Mouse (Mus musculus): ENCODE results near the gene Gng12. TPM values are rescaled to one million over a fixed set of nuclear protein-coding genes. Genes with fewer than 3 reads are reported as not detected.

The Gng12 gene
- polyA plus RNA-seq, 1 experiment from 2014 or later, result 57.8 TPM

DNA sequence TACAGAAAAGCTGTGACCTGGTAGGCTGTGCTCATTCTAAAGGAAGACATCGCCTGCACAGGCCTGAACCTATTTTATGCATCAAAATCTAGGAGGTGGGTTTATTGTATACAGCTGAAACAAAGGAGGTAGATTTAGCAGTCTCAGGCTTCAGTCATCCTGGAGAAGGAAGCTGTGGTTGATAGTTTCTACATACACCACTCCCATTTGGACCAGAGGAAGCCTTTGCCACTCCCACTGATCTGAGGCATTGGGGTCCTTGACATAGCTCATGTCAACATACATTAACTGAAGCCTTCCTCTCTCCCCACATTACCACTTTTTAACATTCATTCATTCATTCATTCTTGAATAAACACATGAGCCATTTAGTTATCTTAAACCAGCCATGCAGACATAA, 99.6 kb downstream of the Gng12 start:
- Histone ChIP-seq H3K36me3 (no peaks in the 10 kb centered on the region), H3K4me3 (no peak overlapping the region), H3K9ac (no peak overlapping the region), H3K4me2 (no peak overlapping the region), H3K27me3 (no peaks in the 10 kb centered on the region), H3K9me3 (replicated peaks) (no peaks in the 10 kb centered on the region), H3K27ac (no peak overlapping the region), H3K4me1 (replicated peaks) (peaks cover 13% of the 10 kb centered on the region)
- no peak for ATAC-seq (replicated peaks; ENCODE audit: insufficient number of reproducible peaks, insufficient read depth, low FRiP score, low read depth)
- WGBS, result 89% methylated on average over 1 of the region's 1 CpGs

DNA sequence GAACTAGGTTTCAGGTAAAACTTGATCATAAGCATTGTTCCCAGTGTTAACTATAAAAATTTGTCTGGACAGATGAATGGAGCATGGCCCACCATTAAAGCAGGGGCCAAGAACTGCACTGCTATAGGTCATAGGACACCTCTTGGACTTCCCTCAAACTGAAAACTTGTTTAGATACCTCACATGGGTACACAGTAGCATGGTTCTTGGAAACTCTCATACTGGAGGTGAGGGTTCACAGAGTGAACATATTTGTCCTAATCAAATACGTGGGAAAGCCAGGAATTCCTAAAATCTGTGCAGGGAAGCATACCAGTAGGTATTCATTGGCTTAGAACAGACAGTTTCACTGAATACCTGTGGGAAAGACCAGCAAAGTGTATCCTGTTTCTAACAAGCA, 100.1 kb downstream of the Gng12 start:
- Histone ChIP-seq H3K9me3 (replicated peaks) (no peaks in the 10 kb centered on the region), H3K27ac (no peak overlapping the region), H3K27me3 (no peaks in the 10 kb centered on the region), H3K4me1 (replicated peaks) (peaks cover 13% of the 10 kb centered on the region), H3K36me3 (no peaks in the 10 kb centered on the region), H3K4me3 (no peak overlapping the region), H3K4me2 (no peak overlapping the region), H3K9ac (no peak overlapping the region)
- WGBS, result 80% methylated on average over 1 of the region's 1 CpGs
- no peak for ATAC-seq (replicated peaks; ENCODE audit: insufficient number of reproducible peaks, insufficient read depth, low FRiP score, low read depth)

DNA sequence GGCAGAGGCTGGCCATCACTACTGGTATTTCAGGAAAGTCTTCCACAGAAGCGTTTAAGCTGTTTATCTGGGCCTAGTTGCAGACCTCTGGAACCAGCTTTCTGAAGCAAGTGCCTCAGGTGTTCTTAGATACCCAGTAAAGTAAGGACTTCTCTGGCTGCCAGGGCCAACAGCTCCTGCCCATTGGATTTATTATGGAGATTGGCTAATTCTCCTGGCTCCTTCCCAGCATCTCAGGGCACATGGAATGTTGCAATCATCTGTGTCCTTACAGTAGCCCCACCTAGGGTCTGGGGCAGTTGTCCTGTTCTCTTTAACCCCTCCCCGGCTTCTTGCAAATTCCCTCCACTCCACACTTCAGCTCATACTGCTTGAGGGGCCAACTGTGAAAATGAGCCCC, 102.4 kb downstream of the Gng12 start:
- H3K9ac ChIP-seq, result no peak overlapping the region
- H3K4me3 ChIP-seq, result no peak overlapping the region
- H3K4me1 ChIP-seq (replicated peaks), result no peaks in the 10 kb centered on the region
- 84% methylated on average over 2 of the region's 2 CpGs for WGBS
- H3K27me3 ChIP-seq, result no peaks in the 10 kb centered on the region
- H3K4me2 ChIP-seq, result no peak overlapping the region
- no peak for ATAC-seq (replicated peaks; ENCODE audit: insufficient number of reproducible peaks, insufficient read depth, low FRiP score, low read depth)
- no peak overlapping the region for H3K27ac ChIP-seq
- no peaks in the 10 kb centered on the region for H3K9me3 ChIP-seq (replicated peaks)
- no peaks in the 10 kb centered on the region for H3K36me3 ChIP-seq

DNA sequence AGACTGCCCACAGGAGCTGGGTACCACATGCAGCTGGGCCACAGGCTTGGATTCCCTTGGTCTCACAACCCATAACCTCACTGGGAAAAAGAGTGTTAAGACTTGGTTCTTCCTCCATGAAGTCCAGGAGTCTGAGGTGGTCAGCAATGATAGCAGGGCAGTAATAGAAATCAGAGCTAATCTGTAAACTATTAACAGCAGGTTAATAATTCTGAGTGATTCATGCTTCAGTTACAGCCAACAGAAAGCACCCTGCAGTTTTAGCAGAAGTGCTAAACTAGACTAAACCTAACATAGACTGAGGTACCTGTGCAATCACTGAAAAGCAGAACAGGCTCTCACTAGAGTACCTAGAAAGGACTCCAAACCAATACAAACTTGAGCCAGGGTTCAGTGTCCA, 103.6 kb downstream of the Gng12 start:
- no peaks in the 10 kb centered on the region for H3K27me3 ChIP-seq
- no peak for ATAC-seq (replicated peaks; ENCODE audit: insufficient number of reproducible peaks, insufficient read depth, low FRiP score, low read depth)
- no peaks in the 10 kb centered on the region for H3K4me1 ChIP-seq (replicated peaks)

DNA sequence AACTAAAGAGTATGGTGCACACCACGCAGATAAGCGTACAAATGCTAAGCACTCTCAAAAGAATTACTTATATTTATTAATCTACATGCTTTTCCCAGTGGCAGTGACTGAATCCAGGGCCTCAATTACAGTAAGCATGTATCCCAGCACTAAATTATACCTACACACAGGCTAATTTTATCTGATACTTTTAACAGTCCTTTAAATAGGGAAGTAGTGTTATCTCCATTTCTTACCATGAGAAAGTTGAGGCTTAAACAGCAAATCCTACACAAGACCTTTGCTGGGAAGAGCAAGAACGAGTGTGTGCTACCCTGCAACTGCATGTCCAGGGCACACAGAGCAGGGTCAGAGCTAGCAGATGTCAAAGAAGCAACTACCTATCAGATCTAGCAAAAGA, 113.7 kb downstream of the Gng12 start:
- H3K27ac ChIP-seq, result no peak overlapping the region
- no peak overlapping the region for H3K4me3 ChIP-seq
- no peak overlapping the region for H3K4me2 ChIP-seq
- H3K36me3 ChIP-seq, result no peaks in the 10 kb centered on the region
- ATAC-seq (replicated peaks; ENCODE audit: insufficient number of reproducible peaks, insufficient read depth, low FRiP score, low read depth), result no peak
- no peaks in the 10 kb centered on the region for H3K27me3 ChIP-seq
- H3K9me3 ChIP-seq (replicated peaks), result no peaks in the 10 kb centered on the region
- no peaks in the 10 kb centered on the region for H3K4me1 ChIP-seq (replicated peaks)
- H3K9ac ChIP-seq, result no peak overlapping the region
- WGBS, result 81% methylated on average over 3 of the region's 3 CpGs

More for the DNA sequence above, 103.6 kb downstream of the Gng12 start:
- no peak overlapping the region for H3K4me2 ChIP-seq
- no peaks in the 10 kb centered on the region for H3K36me3 ChIP-seq
- H3K9me3 ChIP-seq (replicated peaks), result no peaks in the 10 kb centered on the region
- no peak overlapping the region for H3K27ac ChIP-seq
- no peak overlapping the region for H3K9ac ChIP-seq
- no peak overlapping the region for H3K4me3 ChIP-seq

DNA sequence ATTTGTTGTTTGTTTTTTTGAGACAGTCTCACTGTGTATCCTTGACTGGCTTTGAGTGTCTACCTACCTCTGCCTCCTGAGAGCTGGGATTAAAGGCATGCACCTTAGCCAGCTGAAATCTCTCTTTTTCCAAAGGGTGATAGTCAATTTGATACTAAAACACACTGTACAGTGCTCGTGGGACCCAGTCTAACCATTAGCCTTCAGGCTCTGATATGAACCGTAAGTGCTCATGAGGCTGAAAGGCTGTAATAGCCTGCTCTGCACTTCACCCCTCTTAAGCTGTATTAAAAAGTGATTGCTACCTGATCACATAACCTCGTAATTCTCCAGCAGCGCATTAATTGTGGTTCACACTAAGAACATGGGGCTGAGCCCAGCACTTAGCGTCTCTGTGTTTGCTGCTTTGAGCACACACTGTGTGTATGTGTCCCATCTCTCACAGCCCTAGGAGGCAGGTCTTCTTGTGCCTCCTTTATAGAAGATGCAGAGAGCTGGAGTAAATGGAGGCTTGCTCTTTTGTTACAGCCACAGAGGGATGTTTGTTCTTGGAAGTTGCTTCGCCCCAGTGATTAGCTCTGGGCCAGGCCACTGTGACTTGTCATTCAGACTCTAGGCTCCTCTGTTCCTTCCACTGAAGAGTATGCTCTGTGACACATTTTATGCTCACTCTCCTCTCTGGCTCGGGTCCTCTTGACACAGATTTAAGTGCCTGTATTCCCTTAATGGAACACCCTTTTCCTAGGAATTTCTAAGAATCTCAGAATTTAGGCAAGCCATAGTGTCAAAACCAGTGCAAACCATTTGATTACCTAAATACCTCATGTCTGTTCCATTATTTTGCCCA, 114.4 kb downstream of the Gng12 start:
- H3K36me3 ChIP-seq, result no peaks in the 10 kb centered on the region
- no peaks in the 10 kb centered on the region for H3K9me3 ChIP-seq (replicated peaks)
- H3K9ac ChIP-seq, result no peak overlapping the region
- no peak overlapping the region for H3K4me2 ChIP-seq
- H3K4me1 ChIP-seq (replicated peaks), result peaks cover under 1% of the 10 kb centered on the region; the same call in 1 of the 2 replicates
- 68% methylated on average over 7 of the region's 7 CpGs for WGBS
- no peak overlapping the region for H3K27ac ChIP-seq
- no peaks in the 10 kb centered on the region for H3K27me3 ChIP-seq
- H3K4me3 ChIP-seq, result no peak overlapping the region
- no peak for ATAC-seq (replicated peaks; ENCODE audit: insufficient number of reproducible peaks, insufficient read depth, low FRiP score, low read depth)

DNA sequence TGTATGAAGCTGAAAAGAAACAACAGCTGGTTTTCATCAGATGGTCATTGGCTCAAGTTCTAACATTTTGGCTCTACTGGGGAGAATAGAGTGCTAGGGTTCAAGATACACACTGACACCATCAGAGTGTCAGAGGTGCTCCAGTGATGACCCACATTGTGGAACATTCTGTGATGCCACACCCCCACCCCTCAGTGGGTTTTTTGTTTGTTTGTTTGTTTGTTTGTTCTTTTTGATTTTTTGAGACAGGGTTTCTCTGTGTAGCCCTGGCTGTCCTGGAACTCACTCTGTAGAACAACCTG, 115.0 kb downstream of the Gng12 start:
- H3K27ac ChIP-seq, result no peak overlapping the region
- no peak overlapping the region for H3K4me2 ChIP-seq
- H3K36me3 ChIP-seq, result no peaks in the 10 kb centered on the region
- H3K27me3 ChIP-seq, result no peaks in the 10 kb centered on the region
- no peaks in the 10 kb centered on the region for H3K9me3 ChIP-seq (replicated peaks)
- no peak overlapping the region for H3K4me3 ChIP-seq
- no peak for ATAC-seq (replicated peaks; ENCODE audit: insufficient number of reproducible peaks, insufficient read depth, low FRiP score, low read depth)
- H3K4me1 ChIP-seq (replicated peaks), result peaks cover 5% of the 10 kb centered on the region
- H3K9ac ChIP-seq, result no peak overlapping the region

DNA sequence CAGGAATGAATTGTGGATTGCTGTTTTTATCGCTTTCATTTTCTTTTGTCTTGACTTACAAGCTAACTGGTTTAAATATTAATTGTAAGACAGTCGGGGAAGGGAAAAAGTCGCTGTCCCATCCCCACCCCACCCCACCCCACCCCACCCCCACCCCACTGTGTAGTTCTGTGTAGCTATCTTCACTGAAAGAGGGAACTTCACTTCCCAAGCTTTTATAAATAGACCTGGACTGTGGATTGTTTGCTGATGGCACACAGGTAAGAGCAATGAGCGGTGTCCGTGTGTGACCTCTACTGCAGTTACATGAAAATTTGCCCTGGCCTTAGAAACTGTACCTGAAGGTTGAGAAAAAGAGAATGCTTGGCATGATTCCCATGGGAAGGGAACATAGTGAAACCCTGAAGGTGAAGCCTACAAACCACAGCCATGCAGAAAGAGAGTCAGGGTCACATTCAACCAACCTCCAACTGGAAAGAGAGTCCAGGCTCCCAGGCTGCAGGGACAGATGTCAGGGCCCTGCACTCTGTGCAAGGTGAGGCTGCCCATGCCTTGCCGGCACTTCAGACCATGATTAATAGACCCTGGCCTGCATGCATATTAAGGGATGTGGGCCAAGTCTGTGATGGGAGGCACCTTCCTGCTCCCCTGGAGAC, 117.2 kb downstream of the Gng12 start:
- ATAC-seq (replicated peaks; ENCODE audit: insufficient number of reproducible peaks, insufficient read depth, low FRiP score, low read depth), result no peak
- Histone ChIP-seq H3K27ac (no peak overlapping the region), H3K4me2 (no peak overlapping the region), H3K9ac (no peak overlapping the region), H3K4me1 (replicated peaks) (peaks cover 8% of the 10 kb centered on the region), H3K4me3 (no peak overlapping the region), H3K27me3 (no peaks in the 10 kb centered on the region), H3K9me3 (replicated peaks) (no peaks in the 10 kb centered on the region), H3K36me3 (peaks cover 5% of the 10 kb centered on the region)
- 86% methylated on average over 6 of the region's 6 CpGs for WGBS

DNA sequence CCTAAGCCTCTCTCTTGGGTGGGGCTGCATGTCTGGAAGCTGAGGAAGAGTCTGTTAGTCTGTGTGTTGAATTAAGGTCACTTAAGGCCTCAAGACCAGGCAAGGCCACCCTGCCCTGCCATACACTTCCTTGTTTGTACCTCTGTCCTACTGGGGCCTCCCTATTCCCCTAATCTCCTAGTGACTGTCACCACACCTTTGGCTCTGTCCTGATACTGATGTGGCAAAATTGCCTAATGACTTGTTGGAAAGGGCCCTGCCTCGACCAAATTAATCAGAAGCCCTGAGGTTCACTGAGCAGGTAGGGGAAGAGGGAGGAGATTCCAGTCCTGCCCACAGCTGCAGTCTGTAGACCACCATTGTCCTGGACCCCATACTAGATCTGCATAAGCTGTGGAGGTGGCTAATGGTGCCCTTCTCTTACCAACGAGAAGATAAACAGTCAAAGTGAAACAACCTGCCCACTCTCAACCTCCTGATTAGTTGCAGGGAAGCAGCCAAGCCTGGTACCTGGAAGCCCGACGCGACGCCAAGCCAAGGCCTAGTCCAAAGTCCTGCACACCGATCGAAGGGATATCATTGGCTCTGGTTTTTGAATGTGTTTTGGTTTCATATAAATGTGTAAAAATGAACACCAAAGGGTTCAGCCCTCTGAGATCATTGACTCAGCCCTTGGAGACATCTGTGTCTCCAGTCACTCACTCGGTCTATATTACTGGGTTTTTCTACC, 117.9 kb downstream of the Gng12 start:
- Histone ChIP-seq H3K4me3 (no peak overlapping the region), H3K4me1 (replicated peaks) (peaks cover 8% of the 10 kb centered on the region), H3K9me3 (replicated peaks) (no peaks in the 10 kb centered on the region), H3K4me2 (no peak overlapping the region), H3K27ac (no peak overlapping the region), H3K36me3 (peaks cover 5% of the 10 kb centered on the region), H3K9ac (no peak overlapping the region), H3K27me3 (no peaks in the 10 kb centered on the region)
- ATAC-seq (replicated peaks; ENCODE audit: insufficient number of reproducible peaks, insufficient read depth, low FRiP score, low read depth), result no peak
- WGBS, result 82% methylated on average over 9 of the region's 9 CpGs

DNA sequence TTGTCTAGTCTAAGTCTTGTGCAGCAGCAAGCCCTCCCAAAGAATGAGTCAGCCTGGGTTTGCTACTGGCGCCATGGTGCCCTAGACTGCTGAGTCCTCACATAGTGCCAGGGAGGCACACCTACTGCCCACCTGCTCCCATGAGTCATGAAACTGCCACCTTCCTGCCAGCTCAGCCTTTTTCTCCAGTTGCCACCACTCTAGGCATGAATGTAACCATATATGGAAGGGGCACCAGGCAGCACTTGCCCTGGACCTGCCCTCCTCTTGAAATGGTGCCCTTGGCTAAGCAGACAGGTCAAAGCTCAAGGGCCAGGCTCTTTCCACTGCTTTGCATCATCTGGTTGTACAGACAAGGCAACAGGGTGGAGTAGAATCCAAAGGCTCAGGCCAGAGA, 118.5 kb downstream of the Gng12 start:
- ATAC-seq (replicated peaks; ENCODE audit: insufficient number of reproducible peaks, insufficient read depth, low FRiP score, low read depth), result no peak
- H3K4me2 ChIP-seq, result no peak overlapping the region
- H3K36me3 ChIP-seq, result peaks cover 5% of the 10 kb centered on the region
- no peak overlapping the region for H3K9ac ChIP-seq
- H3K4me3 ChIP-seq, result no peak overlapping the region
- peaks cover 8% of the 10 kb centered on the region for H3K4me1 ChIP-seq (replicated peaks)
- 87% methylated on average over 1 of the region's 1 CpGs for WGBS
- no peak overlapping the region for H3K27ac ChIP-seq
- H3K27me3 ChIP-seq, result no peaks in the 10 kb centered on the region
- no peaks in the 10 kb centered on the region for H3K9me3 ChIP-seq (replicated peaks)

DNA sequence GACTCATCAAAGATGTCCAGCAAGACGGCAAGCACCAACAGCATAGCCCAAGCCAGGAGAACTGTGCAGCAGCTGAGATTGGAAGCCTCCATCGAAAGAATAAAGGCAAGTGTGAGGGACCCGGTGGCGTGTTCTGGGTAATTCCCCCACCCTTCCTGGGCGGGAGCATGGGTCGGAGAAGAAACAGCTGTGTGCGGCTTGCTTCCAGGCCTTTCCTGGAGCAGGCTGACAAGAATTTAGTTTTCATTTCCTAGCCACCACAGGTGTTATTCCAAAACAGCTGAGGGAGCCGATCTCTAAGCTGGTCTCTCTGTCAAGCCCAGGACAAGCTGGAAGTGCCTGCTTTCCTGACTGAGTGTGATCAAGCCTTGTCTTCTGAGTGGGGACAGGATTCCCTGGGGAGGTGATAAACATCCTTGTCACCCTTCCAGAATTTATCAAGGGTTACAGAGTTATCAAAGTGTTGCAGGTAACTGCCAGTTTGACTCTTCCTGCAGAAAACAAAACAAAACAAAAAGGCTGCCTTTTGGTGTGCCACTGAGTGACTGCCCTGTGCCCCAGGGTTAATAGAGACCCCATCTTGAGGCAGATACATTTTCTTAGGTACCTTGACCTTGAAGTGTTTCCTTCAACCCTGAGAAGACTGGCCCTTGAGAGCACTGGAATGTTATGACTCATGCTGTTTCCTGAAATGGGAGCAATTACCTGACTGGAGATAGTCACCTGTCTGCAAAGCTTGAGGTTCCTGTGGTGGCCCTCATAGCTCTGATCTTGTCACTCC, 119.7 kb downstream of the Gng12 start:
- Histone ChIP-seq H3K4me2 (no peak overlapping the region), H3K27me3 (no peaks in the 10 kb centered on the region), H3K36me3 (peaks cover 5% of the 10 kb centered on the region), H3K4me1 (replicated peaks) (peaks cover 8% of the 10 kb centered on the region), H3K27ac (no peak overlapping the region), H3K9ac (no peak overlapping the region), H3K4me3 (no peak overlapping the region), H3K9me3 (replicated peaks) (no peaks in the 10 kb centered on the region)
- 49% methylated on average over 8 of the region's 8 CpGs for WGBS
- ATAC-seq (replicated peaks; ENCODE audit: insufficient number of reproducible peaks, insufficient read depth, low FRiP score, low read depth), result no peak

Measured in heart, embryonic 15.5 days (tissue).